Mouse (Mus musculus) thymus, postnatal 25 days (tissue): ENCODE data around the gene Gipc2.

ENCODE experiments used
- DNase-seq: peaks from one replicate; pipeline ENCODE4 v3.0.0; 2022

The Gipc2 gene

DNA sequence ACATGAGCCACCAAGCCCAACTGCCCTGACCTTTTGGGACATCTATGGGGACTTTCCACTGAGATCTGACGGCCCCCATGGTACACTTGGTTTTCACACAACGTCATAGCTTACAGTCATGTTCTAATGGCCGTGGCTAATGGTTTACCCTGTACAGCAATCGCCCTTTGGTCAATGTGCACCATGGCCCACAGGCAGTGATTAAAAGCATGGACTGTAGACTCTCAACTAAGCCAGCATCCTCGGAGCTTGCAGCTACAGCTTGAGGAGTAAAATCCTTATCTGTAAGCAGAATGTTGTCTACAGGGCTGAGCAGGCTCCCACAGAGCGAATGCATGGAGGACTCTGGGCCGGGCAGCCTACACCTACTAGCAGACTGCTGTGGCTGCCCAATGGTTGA, 52.5 kb downstream of the Gipc2 start:
- DNase-seq = no peak

DNA sequence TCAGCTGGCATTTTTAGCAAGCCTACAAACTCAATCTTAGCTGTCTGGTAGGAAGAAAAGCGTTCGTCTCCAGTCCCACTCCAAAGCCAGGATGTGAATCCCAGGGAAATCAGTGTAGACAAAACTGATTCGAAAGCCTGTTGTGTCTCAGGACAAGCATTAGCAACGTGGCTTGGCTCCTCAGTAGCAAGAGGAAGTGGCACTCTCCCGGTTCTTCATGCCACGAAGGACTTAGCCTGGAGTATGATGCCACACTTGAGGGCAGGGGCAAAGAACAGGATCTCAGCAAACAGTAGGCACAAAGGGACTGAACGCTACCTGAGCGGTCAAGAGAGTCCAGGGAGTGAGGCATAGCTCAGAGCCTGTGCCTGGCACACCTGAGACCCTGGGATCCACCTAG, 53.4 kb downstream of the Gipc2 start:
- no peak for DNase-seq

DNA sequence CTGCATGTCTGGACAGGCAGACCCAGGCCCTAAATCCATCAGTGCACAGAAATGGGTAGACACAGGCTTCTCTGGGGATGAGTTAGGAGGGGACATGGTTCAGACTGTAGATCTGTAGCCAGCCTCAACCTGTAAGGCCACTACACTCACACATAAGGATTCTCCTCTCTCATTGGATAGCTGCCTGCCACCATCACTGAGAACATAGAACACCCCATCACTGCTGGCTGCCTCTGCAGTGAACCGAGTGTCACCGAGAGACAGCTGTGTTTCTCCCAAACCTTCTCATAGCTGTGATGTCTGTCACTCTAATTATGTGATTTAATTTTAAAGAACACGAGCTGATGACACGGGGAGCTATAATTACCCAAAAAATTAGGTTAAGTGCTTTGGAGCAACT, 54.5 kb downstream of the Gipc2 start:
- DNase-seq = no peak

DNA sequence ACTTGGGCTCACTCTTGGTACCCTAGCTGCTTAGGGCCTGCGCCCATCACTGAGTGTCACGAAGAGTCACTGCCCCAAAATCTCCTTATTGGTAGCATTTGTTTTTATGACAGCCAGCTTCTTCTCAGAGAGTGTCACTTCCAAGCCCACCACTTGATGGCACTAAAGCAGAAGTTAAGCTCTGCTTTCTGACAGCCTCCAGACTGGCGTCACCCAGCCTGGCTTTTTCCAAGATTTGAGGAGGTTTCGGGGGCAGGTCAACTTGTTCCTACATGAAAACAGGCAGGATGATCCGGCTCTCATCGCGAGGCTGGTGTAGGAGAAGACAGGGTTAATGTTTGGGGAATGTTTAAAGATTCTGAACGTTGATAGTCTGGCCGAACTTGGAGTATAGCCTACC, 54.9 kb downstream of the Gipc2 start:
- peak; percentile 66 for DNase-seq

DNA sequence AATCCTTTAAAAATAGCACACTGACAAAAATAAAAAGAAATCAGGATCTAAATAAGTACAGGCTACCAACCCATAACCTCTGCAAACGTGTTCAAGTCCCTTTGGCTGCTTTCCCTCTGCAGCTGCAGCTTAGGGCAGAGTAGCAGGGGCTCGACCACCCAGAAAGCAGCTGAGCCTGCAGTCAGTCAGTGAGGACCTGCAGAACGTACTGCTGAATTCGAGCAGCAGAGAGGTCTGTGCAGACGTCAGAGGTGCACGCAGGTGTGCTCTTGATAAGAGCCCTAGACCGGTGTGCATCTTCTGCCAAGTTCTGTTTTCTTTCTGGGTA, 56.8 kb downstream of the Gipc2 start:
- DNase-seq = no peak

DNA sequence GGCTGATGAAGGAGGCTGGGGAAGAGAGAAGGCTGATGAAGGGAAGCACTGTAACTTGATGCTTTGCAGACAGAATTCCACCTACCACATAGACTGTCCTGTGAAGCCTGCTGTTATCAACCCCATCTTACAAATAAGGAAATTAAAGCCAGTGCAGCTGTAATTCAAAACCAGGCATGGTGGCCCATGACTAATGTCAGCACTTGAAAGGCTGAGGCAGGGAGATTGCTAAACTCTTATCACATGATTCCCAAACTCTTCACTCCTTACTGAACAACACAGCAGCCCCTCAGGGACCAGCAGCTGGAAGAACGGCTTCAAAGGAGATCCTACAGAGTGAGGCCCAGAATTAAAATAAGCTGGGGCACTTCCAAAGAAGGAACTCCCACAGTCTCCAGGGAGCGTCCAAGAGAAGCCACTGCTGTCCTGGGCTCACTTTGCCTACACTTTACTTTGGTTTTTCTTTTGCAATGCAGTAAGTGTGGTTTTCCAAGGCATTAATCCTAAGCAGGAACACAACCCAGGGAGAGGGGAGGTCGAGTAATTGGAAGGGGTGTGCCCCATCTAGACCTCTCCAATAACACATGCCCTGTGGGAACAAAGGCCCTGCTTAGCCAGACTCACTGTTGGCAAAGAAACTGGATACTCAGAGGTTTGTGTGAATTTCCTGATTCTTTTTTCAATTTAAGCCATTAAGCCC, 57.3 kb downstream of the Gipc2 start:
- DNase-seq = no peak

DNA sequence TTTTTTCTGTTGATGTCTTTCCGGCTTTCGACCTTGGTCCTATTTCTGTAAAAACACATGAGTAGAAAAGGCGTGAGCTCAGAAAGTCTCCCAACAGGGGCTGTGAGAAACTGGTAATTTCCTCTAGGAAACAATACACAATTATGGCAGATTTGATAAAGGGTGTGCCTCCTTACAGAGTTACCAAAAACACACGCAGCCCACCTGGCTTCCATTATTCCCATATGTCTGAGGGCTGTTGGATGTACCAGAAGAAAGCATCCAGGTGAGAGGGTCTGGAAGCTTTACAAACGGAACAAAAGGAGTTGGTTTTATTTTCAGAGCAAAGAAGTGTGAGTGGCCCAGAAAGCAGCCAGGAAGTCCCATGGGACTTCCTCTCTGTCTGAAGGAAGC, 58.0 kb downstream of the Gipc2 start:
- no peak for DNase-seq

DNA sequence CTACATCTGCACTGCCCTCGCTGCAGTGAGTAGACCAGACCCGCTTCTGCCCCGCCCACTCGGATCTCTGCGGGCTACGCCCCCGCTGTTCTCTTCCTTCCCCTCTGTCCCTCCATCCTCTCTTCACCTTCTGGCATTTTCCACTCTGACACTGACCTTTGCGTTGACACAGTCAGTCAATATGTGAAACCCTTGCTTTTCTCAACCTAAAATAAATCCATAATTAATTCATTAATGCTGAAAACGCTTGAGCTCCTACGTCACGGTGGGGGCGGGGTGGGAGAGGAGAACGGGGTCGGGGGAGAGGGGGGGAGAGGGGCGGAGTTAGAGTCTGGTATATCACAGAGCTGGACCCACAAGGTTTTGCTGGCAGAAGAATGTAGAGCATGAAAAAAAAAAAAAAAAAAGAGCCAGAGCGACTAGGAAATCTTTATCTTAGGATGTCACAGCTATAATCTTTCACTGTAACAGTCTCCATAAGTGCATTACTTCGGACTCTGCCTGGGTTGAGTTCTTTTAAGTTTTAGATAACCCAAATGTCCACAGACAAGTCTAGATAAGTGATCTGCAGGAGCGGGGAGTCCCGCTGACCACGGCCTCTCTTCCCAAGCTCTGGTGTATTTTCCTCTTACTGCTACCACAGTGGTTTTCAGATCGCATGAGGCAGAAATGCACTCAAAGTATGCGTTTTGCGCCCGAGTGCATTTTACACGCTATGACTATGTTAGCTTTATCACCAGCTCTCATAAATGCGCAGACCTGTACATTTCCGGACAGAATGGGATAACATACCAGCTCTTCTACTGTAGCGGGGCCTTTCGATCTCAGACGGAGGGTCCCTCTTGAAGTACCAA, 58.7 kb downstream of the Gipc2 start:
- peak; percentile 30 for DNase-seq

DNA sequence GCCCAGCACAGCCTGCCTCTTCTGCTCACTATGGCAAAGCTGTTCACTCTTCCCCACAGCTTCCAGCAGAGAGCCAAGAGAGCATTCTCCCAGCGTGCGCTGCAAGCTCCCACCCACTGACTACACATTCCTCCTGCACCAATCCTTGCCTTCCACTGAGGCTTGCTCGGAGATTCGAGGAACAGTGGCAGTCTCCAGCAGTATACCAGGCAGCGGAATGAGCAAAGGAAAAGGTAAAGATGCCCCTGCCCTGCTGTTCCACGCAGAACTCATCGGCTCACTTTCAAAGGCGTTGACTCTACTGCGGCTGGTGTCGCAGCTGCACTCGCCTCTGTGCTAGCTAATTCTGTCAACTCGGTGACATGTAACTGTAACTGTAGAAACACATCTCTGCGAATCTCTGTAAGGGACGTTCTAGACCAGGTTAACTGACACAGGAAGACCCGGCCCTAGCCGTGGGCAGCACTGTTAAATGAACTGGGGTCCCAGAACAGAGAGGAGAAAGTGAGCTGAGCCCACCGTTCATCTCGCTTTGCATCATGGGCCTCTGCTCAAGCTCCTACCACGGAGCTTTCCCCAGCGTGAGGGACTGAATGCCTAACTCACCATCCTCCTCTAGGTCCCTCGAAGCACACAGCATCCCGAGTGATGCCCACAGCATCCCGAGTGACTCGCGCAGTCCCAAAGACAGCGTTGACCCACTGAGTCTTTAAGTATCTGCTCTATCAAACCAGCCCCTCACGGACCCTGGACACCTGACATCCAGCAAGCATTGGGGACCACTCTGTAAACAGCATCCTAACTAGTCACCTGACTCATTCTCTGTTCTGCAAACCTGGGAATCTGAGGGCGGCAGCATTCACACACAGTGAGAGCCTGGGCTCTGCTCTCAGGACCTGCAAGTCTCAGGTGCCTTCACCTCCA, 59.5 kb downstream of the Gipc2 start:
- DNase-seq = no peak

DNA sequence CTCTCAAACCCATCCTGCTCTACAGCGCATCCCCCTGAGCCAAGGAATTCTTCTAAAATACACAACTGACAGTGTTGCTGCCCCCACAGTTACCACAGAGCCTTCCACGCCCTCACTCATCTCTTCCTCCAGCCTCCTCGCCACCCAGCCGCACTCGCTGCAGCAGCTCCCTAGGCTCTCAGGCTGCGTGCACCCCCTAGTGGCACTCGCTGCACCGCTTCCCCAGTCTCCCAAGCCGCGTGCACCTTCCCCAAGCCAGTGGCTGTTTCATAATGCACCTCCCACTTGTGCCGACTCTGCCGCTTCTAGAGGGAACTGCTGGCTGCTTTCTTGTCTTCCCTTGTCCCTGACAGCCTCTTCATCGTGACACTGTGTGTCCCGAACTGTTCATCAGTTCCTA, 60.7 kb downstream of the Gipc2 start:
- DNase-seq = peak; percentile 51

DNA sequence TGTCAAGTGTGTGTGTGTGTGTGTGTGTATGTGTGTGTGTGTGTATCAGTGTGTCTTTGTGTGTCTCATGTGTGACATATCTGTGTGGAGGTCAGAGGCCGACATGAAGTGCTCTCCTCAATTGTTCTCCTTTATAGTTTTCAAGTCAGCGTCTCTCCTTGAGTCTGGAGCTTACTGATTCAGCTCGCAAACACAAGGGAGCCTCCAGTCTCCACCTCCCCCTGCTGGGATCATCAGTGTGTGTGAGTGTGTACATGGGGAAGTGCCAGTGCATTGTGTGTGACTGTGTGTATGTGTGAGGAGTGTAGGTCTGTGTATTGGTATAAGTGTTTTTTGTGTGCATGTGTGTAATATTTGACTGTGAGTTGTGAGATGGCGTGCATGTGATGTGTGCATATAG, 62.6 kb downstream of the Gipc2 start:
- no peak for DNase-seq

DNA sequence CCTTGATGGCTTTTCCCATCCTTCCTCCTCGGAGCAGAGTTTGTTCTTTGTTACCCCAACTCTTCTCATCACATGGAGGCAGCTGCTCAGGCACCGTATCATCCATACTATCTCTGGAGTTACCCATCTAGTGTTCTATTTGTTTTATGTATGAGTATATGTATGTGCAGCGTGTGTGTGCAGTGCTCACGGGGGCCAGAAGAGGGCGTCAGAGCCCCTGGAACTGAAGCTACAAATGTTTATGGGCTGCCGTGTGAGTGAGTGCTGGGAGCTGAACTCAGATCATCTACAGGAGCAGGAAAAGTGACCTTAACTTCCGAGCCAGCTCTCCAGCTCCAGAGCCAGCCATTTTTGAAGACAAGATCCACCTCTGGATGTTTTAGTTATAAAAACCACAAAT, 64.6 kb downstream of the Gipc2 start:
- no peak for DNase-seq

DNA sequence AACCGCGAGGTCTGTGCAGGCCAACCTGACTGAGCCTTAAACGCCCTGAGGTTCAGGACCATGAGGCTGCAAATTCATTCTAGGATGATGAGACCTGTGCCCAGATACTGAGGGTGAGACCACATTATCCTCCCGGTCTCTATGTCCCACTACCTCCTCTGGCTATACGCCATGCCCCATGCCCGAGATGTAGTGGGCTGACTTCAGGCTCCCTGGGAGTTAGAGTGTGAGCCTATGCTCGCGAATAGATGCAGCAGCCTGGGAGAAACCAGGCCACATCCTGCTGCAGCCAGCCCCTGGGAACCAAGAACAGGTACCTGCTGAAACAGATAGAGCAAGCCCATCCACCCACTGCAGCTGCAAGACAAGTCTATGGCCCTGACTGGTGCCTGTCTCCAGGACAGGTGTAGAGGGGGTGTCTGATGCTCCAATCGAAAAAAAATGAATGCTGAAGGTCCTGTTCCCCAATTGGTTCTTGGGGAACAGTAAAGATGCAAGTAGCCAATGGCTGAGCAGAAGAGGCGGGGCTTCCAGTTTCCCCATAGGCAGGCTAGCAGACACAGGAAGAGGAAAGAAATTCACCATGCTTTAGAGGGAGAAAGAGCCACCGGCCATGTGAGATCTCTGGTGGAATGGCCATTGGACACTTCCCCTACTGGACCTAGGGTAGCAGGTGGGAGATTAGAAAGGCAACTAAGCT, 65.8 kb downstream of the Gipc2 start:
- no peak for DNase-seq

DNA sequence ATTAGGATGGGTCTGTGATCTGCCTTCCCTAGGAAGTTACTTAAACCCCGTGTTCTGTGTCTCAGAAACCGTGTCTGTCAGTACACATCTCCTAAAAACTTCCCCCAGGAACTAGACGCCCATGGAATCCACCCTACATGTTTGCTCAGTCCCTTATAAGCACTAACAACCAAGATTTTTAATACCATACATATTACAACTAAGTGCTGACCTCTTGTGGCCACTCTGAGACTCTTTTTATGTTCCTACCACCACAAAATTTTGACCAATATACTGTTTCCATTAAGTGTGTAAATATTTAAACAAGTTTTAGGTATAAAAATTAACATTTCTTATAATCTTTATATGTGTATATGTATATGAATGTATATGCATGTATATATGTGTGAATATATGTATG, 71.0 kb downstream of the Gipc2 start:
- DNase-seq = no peak

DNA sequence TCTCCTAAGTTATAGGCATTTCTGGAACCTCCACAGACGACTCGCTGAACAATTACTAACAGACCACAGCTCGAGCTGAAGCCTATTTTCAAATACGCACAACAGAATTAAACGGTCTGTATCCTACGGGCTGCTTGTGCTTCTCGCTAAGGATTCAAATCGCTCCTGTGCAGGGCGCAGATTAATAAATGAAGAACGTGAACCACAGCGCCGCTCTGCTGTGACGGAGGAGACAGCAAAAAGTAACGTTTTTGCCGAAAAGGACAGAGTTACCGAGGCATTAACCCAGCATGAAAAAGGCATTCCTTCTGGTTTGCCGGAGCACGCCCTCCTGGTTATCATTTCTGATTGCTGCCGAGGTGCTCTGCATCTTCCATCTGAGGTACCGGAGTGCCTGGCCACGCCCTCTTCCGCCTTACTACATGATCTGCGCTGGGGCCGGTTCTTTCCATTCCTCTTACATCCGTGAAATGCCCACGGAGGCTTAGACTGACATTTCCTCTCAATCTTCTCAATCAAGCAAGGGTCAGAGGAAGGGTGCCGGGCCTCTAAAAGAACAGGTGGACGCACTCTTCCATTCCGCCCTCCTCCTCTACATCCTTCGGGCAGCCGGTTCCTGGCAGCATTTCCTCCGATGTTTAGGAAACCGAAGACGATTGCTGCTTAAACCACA, 73.5 kb downstream of the Gipc2 start:
- peak; percentile 18 for DNase-seq

DNA sequence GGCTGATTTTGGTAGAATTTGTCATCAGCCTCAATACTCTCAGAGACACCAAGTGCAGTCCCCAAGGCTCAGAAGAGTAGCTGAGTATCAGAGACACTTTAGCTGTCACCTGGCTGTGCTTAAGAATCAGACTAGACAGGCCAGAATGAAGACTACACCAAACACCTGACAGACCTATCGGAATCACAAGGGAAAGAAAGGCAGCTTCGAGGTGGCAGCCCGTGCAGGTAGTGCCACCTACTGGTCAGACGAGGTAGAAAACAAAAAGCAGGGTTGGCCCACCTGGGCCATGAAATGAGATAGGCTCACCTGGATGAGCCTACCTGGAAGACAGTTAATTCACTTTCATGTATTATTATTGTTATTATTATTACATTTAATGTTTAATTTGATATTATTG, 76.9 kb downstream of the Gipc2 start:
- DNase-seq = peak; percentile 33

DNA sequence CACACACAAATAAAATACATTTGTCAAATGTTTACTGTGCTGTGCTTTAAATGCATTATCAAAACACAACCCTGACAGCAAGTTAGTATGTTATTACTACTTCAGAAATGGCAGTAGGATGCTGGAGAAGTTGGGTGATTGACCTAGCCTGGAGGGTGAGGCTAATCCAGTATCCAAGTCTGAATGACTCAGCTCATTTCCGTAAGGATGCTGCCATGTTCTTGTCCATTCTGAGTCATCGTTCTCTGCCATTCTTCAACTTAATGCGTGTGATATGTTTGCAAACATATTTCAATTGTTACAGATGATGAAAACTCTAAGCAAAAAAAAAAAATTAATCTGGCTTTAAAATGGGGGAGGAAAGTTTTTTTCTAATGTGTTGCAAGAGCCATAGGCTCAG, 84.6 kb downstream of the Gipc2 start:
- DNase-seq = no peak

DNA sequence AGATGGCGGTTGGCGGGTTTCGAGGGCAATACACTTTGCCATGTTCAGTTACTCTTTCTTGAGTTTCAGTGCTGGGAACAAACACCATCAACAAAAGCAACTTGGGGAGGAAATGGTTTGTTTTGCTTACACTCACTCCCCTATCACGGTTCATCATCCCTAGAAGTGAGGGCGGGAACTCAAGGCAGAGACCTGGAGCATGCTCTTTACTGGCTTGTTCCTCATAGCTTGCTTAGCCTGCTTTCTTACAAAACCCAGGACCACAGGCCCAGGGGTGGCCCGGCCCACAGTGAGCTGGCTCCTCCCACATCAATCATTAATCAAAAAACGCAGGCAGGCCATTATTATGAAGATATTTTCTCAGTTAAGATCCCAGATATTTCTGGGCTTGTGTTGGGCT, 89.9 kb downstream of the Gipc2 start:
- DNase-seq = no peak

DNA sequence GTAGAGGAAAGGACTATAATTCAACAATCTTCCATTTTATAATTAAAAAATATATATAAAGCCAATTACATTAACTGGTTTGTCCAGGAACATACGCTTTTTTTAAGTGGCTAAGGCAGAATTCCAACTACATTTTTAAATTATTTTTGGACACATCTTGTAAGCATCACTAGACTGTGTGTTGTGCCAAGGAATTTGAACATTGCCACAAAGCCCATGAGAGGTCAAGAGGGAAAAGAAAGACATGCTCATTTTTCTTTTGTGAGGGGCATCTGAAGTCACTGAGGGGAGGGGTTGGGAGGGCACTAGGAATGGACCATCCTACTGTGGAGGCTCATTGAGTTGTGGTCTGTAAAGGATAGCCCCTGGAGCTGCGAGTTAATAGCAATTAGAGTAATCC, 97.0 kb downstream of the Gipc2 start:
- no peak for DNase-seq

DNA sequence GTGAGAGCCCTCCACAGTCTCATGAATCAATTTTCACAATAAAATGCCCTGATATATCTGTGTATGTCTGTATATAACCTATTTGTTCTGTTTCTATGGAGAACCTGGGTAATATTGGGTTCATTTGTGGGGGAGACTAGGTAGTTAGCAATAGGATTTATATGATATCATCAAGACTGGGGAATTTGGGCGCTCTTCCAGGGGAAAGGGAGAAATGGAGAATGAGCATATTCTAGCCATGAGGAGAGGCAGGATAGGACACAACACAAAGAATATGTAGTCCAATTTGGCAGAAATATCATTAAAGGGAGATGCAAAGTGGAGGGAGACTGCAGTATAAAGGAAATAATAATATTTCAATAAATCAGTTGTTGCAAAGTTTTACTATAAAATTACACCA, 97.7 kb downstream of the Gipc2 start:
- DNase-seq = no peak

DNA sequence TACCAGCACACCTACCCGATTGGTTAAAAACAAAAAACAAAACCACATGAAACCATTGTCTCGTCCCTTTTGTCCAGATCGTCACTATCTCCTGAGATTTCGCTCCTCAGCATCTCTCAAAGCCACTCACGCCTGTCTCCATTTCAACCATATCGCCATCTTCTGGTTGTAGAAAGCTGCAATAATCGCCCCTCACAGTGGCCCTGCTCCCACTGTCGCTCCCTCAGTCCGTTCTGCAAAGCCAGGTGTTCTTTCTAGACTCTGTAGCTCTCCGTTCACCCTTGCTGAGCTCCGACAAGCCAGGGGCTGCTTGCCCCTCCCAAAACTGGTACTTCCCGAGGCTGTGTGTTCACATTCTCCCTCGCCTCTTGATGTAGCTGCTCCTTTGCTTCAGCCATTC, 99.3 kb downstream of the Gipc2 start:
- DNase-seq = no peak

DNA sequence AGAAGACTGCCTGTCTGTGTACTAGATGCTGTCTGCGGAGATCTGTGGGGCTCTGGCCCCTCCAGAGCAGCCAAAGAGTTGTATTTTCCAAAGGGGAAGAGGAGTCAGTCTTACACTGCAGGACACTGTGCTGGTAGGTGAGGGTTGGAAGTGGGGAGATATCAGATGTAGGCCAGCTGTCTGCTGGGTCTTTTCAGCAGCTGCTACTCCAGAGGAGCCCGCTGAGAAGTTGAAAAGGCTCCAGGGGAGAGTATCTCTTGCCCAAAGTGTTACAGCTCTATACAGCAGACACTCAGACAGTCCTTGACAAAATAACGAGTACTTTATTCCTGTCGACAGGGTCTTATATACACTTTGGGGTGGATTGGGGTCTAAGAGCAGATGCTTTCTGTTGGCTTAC, 100.2 kb downstream of the Gipc2 start:
- DNase-seq = no peak

DNA sequence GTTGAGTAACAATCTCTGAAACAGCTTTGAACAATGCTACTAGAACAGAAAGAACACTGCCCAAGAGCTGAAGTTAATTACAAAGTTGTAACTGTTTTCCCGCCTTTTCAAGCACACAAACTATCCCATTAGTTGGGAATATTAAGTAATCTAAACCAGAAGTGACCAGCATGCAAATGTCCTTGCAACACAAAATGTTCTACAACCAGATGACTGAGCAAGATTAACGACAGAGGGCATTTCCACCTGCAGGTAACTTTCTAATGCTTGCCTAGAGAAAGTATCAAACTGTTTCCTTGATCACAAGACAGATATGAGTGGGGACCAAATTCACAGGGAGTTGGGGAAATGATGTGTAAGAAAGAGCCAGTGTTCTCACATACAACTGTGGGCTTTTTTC, 101.9 kb downstream of the Gipc2 start:
- DNase-seq = no peak
